Mouse (Mus musculus) T-helper 1 cell (primary cell): ENCODE measurements at regions not wholly inside any gene's neighbourhood (a gene's known extent, or its start where the extent isn't known, plus 50 kb on each side); places are given as distances from the start of the nearest gene placed in this dataset.

Experiments
- in situ Hi-C: fragments of 300-600 bp; cut with MboI, MseI; formaldehyde crosslinking; loops from one replicate; pipeline ENCODE4 v1.15.1; 2025; ENCODE audit warnings: high pct_unique_total_duplicates

DNA sequence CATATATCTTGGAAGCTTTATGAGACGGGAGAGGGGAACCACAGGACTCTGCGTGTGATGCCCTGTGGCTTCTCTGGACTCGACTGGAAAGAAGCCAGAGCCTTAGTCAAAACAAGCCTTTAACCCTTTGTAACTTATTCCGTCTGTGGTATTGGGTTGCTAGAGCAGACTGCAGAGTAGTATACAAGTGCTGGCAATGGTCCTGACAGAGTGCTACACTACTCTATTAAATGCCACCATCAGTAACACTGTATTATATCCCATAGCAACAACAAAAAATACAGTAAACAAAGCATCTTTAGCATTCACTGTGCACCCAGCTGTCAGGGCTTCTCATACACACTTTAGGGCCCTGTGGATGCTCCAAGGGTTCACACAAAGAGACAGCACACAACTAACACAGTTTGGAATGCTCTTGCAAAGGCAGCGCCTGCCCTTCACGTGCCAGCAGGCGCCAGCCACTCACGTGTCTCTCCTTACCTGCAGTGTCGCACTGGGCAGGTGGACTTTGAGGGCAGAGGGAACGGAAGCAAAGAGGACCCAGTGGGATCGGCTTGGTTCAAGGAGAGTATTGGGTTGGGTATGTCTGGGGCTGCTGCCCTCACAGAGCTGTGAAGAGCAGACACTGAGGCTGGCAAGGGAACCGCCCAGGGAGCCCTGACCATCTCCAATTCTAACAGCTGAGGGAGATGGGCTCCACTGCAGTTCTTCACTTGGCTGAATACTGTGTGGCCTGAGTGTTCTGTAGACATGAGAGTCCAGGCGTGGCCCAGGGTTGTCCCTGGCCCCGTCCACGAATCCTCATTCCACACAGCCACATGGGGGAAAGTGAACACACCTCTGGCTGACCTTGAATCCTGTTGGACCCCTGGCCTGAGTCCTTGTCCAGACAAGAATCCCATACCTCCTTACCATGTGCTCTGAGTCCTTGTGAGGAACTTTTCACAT, 130.3 kb upstream of the Zdhhc25 start:
- in situ Hi-C loops, result loop anchor here (10.0 kb wide), 1 partner anchor 665 kb away; no protein-coding TSS in a partner anchor

DNA sequence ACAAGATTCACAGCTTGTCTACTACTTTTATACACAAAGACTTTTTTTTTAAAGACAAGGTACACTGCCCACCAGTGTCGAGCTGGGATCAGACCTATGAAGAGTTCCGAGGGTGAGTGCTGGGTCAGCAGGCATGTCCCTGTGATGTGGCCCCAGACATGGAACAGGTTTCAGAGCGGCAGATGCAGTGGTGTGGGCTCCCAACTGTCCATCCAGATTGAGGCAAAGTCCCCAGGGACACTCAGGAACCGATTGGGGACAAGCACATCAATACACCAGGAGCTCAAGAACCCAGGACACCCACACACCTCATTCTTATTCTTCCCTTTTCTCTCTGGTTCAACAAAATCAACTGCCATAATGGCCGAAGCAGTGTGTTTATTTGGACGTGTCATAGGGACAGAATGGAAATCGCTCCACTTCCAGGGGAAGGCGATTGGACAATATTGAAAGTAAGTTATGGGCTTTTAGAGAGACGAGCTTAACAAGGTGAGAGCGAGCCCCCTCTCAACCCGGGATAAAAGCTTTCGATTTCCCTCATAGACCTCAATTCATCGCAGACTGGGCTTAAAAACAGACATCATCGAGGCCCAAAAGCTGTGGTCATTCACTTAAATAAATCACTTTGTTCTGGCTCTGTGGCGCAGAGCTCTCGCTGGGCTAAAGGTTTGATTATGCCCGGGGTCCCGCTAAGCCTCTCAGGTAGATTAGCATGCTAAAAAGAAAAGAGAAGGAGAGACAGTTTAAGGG, 127.6 kb upstream of the Zdhhc25 start:
- in situ Hi-C loops, result loop anchor here (10.0 kb wide), 1 partner anchor 662 kb away; no protein-coding TSS in a partner anchor

DNA sequence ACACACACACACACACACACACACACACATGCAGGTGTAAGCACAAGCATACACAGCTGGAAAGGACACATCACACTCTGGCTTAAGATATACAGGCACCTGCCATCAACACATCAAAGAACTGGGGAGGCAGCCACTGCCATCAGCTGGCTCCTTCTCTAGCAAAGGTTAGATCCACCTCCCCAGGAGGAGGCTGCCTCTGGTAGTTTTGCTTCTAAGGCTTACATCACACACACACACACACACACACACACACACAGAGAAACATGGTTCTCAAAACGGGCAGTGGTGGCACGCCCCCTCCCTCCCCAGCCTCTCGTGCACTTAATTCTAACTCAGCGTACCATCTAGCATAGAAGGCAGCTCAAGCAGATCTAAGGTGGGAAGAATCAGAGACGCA, 126.9 kb upstream of the Zdhhc25 start:
- in situ Hi-C loops, result loop anchor here (10.0 kb wide), 1 partner anchor 662 kb away; no protein-coding TSS in a partner anchor

DNA sequence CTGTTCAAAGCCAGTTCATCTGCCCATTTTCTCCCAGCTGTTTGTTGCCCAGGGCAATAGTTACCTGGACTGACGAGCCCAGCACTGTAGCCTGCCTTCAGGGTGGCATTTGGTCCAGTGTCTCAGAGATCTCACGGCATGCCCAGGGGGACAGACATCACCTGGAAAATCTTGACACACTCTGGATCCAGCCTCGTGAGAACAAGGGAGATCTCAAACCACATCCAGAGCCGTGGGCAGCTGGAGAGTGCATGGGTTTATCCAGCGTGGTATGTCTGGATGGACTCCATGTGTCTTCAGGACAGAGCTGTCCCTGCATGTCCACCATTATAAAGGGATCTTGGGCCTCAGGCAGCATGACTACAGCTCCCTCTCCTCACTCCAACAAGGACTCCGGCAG, 116.6 kb upstream of the Zdhhc25 start:
- in situ Hi-C loops, result no loop called here

DNA sequence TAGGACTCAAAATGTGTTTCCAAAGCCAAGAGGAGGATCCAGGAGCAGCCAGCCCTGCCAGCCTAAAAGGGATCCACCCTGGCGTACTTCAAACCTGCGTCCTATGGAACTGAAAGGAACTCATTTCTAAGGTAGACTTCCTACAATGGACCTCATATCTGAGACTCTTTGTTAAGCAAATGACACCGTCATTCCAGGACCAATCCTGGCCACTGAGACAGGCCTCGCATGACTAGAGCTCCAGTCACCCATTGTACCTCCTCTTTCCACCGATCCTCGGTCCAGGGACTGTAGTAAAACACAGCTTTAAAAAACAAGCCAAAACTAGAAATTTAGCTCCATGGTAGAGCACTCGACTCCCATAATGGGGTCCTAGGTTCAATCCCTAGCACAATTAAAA, 110.4 kb upstream of the Zdhhc25 start:
- in situ Hi-C loops, result no loop called here

DNA sequence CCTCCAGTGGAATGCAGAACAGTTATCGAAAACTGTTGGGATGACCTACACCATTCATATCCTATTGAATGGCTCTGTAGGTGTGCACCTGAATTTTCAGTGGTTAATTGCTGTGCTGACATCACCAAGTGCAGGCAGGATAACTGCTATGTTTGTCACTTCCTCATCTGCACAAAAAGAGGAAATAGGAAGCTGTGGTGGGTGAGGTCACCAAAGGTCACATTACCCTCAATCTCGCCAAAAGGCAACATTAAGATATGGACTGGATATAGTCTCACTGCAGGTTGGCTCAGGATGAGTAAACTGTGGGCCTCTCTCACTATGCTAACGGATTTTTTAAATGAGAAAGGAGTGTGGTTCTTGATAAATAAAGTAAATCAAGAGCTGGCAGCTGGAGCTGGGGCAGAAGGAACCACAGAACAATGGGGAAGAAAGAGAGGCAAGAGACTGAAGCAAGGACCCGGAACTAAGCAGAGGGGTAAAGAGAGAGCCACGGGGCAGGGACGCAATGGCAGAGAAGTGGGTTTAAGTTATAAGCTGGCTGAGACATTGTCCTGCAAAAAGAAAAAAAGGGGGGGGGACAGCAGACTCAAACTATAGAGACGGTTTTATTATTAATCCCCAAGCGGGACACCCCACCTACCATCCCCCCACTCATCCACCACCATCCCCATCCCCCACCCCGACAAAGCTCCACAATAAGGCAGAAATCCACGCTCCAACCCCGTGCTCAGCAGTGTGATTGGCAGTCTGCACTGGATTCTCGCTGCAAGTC, 109.6 kb upstream of the Zdhhc25 start:
- in situ Hi-C loops, result no loop called here

DNA sequence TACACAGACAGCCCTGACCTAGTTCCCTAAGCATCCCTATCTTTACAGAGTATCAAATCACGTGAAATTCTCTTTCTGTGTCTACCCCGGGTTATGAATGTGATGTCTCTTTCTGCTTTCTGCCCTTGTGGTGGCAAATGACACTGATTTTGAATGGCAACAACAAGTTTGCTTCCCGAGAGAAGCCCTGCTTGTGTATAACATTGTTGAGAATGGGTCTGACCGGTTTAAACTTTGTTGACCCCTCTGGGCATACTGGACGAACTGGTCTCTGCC, 109.1 kb upstream of the Zdhhc25 start:
- in situ Hi-C loops, result no loop called here

DNA sequence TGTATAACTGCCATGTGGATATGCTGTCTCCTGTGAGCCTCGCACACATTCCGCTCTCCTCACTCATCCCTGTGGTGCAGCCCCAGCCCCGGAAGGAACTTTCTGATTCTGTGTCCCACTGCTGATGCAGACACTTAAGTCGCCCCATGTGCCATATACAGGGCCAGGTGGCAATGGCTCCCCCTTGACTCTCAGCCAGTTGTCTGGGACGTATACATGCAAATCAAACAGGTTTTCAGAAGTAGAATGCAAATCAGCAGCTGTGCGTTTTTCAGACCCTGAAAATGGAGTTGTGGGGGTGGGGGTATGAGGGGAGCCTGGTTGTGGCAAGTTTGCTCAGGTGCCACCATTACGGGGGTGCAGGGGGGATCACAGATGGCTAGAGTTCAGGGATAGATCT, 102.1 kb upstream of the Zdhhc25 start:
- in situ Hi-C loops, result no loop called here

DNA sequence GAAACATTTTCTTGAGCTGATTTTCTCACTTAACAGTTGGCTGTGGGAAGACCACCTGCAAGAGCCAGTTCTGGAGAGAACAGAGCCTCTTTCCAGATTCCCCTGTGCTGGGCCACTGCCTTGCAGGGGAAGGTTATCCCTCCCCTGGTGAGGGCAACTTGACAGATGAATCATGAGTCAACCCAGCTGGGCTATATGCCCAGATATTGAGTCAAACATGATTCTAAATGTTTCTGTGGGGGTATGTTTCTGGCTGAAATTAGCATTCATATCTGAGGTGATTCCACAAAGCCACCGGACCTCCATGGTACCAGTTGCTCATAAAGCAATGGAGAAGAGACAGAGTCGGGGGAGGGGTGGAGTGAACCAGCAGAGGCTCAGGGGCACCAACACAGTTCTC, 97.8 kb upstream of the Zdhhc25 start:
- in situ Hi-C loops, result no loop called here

DNA sequence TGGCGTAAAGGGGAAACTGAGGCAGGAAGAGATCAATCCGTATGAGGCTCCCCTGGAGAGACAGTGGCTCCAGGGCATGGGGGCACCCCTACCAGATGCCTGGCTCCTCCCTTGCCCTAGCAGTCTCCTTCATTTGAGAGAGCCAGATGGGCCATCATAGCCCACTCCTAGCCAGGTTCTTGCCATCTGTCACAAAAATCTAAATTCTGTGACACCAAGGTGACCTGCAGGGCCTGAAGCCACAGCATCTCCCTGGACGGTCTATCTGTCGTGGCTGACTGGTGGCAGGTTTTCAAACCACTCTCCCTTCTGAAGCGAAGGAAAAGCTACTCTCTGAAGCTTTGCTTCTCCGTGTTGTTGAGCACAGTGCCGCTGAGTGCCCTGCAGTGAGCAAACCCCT, 96.2 kb upstream of the Zdhhc25 start:
- in situ Hi-C loops, result no loop called here

DNA sequence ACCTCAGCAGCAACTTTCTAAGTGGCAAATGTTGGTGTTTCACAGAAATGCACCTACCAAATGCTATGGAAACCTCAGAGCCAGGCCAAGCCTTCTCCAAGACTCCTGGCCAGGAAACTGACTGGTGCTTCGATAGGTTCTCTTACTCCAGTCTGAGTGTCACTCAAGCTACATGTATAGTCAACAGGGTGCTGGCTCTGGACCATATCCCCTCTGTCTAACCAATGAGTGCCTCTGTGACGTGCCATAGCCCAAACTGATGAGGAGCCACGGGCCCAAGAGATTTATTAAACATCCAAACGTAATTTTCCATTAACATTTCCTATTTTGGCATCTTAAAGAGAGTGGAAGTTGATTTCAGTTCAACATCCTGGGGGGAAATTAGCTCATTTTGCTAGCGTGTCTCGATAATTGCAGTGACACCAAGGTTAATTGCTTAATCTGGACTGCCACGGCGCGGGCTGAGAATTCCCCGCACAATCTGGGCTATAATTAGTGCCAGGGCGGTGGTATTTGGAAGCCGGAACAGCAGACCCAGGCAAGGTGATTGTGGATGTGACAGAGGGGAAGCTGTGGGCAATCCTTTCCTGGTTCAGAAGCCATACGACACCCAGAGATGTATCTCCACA, 94.5 kb upstream of the Zdhhc25 start:
- in situ Hi-C loops, result no loop called here

DNA sequence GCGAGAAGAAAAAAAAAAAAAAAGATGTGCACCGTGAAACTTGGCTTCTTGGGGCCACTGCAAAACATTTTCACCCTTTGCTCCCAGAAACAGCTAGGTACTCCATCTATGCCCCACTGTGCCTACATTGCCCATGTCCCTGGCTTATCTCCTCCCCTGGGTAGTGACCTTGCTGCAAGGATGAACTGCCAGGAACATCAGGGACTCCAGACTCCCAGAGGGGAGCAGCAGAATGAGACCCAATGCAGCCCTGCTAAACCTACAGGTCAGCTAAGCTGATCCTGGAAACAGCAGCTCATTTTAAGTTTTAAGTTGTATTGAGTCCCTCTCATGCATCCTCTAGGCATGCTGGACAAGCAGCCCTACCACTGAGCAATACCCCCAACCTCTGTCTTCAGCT, 92.2 kb upstream of the Zdhhc25 start:
- in situ Hi-C loops, result no loop called here

DNA sequence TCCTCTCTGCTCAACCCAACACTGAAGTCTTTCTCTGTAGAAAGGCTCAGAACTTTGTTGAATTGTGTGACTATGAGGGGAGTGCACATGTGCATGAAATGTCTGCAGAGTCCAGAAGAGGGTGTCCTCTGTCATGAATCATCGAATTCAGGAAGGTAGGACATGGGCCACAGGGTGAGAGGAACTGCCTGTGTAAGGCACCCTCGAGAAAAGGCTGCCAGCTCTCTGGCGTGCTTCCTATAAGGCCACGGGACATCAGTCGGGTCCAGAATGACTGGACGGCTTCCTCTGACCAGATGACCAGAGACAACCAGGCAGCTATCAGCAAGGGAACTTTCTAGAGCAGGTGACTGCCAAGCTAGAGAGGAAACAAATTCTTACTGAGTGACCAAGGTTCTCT, 91.1 kb upstream of the Zdhhc25 start:
- in situ Hi-C loops, result no loop called here

DNA sequence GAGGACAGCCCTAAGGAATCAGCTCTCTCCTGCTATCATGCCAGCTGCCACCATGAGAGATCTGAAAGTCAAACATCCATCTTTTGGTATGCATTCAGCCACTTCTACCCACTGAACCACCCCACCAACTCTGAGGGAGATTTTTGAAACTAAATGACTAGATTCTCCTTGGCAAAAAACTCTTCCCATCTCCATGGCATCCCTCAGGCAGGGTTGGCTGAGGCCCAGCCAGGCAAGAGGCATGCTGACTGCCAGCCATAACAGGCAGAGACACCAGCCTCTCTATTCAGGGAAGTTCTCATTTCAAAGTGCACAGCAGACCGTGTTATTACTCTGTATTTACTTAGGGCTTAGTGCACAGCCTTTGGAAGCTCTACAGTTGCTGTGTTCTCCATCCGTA, 90.5 kb upstream of the Zdhhc25 start:
- in situ Hi-C loops, result no loop called here

DNA sequence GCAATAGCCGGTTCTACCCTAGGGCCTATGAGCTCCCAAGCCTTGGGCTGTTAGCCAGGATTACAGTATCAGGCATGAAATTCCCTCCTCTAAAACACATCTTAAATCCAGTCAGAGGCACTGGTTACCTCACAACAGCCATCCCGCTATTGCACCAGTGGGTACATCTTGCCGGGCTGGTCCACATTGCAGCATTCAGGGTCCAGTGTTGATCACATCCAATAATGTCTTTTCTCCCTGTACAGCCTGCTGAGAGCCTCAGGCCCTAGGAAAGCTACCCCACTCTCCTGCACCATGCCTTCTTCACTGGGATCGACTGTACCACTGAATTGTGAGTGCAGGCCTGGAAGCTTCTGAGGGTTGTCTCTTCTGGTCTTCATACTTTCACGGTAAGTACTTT, 86.0 kb upstream of the Zdhhc25 start:
- in situ Hi-C loops, result no loop called here

DNA sequence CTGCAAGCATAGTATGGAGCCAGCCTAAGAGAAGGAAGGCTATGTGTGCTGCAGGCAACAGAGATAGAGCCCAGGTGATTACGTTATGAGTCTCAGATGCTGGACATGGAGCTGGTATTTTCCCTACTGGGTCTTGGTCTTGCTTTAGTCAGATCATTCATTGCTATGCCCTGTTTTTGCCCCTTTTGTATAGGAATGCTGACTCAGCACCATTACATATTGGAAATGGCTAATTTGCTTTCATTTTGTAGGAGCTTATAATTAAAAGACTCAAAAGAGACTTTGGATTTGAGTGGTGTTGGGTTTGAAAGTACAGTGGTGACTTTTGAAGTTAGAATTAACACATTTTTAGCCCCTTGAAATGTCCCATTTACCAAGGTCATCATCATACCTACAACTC, 68.9 kb upstream of the Zdhhc25 start:
- in situ Hi-C loops, result no loop called here

DNA sequence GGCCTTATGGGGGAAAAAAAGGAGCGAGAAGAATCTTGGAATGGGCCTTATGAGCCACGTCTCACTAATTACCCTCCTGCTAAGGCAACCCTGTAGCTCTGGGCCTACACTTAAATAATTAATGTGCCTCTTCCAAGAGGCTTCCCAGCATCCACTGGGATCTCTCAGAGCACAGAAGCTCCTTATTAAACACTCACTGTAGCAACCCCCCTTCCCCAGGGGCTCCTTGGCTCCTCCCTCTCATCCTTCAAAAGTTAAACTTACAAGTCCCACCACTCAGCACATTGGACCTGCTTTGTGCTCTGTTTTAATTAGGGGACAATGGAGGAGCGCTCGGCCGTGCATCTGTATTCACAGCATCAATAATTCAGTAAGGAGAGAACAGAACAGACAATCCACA, 68.1 kb upstream of the Zdhhc25 start:
- in situ Hi-C loops, result no loop called here

DNA sequence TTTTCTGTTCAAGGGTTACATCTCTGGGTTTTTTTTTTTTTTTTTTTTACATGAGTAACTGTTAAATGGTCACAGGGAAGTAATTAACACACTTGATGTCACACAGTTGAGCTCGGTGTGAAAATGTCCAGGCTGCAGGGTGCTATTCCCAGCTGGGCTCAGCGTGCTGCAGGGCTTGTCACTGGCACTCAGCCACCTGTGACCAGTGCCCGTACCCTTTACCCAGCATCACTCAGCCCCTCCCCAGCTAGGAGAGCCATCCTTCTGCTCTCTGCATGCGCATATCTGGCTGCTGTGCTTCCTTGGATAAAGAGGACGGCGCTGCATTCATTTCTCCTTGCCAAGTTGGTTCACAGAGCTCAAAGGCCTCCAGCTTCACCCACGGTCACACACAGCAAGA, 66.7 kb upstream of the Zdhhc25 start:
- in situ Hi-C loops, result no loop called here

DNA sequence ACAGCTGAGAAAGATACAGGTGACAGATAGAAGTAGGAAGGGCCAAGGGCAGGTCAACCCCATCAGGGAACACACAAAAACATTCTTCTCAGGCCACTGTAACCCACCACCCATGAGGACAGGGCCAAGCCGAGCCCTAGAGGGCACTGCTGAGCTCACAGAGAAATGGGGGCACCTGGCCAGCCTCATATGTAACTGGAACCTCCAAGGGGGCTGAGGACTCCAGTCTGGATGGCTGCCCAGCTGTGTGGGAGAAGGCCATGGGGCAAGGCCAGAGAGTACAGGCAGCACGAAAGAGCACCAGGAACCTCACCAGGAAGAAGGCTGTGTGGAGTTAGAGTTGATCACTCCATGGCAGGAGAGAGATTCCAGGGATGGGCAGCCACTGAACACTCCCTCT, 64.6 kb upstream of the Zdhhc25 start:
- in situ Hi-C loops, result no loop called here

DNA sequence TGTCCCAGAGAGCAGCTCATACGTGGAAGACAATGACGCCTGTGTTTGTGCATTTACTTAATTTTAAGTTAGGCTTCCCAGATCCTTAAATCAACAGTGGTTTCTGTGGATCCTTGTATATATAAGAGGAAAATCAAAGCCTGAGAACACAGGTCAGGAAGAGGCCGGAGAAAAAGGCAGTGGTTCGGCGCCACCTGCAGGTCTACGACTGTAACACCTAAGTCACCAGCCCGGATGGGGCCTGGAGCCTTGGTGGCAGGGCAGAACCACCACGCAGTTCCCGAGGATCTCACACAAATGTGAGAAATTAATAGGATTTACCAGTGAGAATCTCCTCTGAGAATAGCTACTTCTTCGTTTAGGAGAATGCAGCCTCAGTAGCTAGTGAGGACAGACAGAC, 62.9 kb upstream of the Zdhhc25 start:
- in situ Hi-C loops, result no loop called here

DNA sequence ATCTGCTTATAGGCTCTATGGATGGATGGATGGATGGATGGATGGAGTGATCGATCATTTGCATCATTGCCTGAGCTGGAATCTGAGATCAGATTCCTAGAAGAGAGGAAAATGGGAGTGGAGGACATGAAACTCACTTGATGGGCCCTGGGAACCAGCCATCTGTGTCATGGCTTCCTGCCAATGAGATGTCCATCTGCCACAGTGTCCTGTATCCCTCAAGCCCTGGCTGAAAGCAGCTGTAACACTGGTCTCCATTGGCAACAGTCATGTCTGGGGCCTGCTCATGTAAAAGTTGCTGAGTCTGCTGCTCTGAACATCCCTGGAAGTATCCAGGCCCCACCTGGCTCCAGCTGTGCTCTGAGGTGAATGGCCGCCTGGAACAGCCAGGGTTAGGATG, 57.5 kb upstream of the Zdhhc25 start:
- in situ Hi-C loops, result no loop called here

DNA sequence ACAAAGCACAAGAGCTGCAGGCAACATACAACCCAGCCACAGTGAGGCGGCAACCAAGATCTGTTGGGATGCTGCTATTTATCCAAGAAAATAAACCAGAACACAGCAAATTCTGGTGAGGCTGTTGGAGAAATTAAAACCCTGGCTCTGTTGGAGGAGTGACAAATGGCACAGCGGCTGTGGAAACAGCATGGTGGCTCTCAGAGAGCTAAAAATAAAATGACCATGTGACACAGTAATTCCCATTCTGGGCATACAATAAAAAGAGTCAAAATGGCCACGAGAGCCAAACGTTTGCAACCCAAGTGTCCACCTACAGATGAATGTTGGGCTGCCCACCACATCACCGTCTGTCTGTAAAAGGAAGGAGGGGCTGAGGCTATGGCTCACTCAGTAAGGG, 55.9 kb upstream of the Zdhhc25 start:
- in situ Hi-C loops, result no loop called here
